Mouse (Mus musculus) lung, adult 10 weeks (tissue): Measurements from ENCODE around the gene Olfr1094. TPM values are rescaled to one million over a fixed set of nuclear protein-coding genes. Genes with fewer than 3 reads are reported as not detected.

Experiments
- polyA plus RNA-seq: library from polyadenylated mRNA; stranded (reverse); fragments of 350-450 nt; fragmentation: Illumina TruSeq; extraction: RNeasy Lipid Tissue Mini Kit (QIAGEN cat#74804); gene quantifications from one replicate; pipeline ENCODE4 v1.2.3, GENCODE M21; 2014; ENCODE audit warnings: low read depth, low replicate concordance; ENCODE audit not compliant: insufficient read depth

Olfr1094 gene
- not detected for polyA plus RNA-seq

DNA sequence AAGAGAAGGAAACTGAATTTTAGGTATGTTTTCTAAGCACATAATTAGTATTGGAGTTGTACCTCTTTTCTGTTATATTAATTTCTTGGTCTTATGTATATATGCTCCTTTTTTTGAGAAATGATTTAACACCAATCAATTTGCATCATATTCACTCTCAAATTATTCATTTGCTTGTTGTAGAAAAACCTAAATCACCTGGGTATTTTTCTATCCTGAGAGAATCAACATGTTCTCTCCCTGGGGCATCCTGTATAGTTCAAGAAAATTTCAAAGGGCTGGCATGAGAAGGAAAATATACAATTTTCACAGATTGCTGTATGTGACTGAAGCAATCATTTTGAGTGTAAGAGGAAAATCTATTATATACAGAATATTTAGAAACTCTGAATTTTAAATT is at the start of gene Olfr1094:
Olfr1094 (plus strand) TSS at position 301 of the 400 bp plus-strand sequence.

DNA sequence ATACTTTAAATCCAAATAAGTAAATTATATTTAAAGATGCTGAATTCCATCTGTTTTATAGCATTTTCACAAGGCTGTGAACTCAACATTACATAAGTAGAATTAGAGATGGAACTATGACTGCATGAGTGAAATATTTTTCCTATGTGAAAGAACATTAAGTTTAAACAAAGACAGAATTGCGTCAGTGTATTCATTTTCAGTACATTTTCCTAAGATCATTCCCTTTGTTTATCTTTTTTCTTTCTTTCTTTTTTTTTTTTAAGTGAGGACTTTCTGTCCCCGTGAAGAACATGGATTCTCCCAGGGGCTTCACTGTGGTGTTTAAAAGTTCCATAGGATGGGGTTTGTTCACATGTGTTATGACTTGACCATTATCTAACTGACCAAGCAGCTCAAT is 42.3 kb upstream of the Olfr1094 start, which contains the start of gene Olfr1093:
Olfr1093 (plus strand) TSS at position 301 of the 400 bp plus-strand sequence.

DNA sequence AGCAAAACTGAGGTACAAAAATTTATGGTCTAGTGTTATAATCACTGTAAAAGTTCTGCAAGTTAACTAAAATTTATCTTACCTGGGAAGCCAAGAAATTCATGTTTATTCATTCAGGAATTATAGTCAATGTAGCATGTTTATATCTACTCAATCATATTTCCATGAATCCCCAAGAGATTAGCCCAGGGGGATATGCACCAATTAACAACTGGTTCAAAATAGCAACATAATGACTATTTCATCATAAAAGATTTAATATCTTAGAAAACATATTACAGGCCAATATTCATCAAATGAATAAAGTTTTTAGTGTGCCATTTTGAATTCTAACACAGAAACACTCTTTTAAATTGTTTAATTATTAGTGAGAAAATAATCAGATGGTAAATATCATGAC is 14.5 kb upstream of the Olfr1094 start, which contains the start of gene Olfr141:
Olfr141 (minus strand) TSS at position 101 of the 400 bp plus-strand sequence.

DNA sequence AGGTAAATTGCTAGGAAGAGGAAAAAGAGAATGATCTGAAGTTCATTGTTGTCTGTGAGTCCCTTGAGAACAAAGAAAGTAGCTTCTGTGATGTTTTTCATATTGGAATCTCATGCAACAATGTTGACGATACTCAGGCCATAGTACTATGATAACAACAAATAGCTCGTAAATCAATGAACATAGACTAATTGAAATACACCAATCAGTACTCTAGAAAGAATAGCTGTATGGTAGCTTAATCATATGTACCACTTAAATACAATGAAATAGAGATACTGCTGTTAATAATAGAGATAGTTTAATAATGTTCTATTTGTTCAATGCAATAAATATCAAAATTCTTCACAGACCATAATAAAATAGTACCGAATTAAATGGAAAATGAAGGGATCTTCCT is 27.1 kb downstream of the Olfr1094 start, which contains the start of gene Olfr1095:
Olfr1095 (minus strand) TSS at position 101 of the 400 bp plus-strand sequence.

DNA sequence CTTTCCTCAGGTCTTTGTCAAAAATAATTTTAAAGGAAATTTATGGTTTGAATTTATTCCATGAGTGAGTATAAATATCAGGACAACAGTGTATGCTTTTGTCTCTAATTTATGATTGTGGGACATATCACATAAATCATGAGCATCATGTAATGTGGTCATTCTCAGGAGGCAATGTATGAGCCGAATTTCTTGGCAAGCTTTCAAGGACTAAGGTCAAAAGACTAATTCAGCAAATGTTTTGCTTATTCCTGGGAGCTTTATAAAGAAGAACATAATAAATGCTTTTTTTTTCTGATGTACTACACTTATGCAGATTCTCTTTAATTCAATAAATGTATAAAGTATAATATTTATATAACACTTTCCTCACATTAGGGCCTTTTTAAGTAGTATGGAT is 50.2 kb downstream of the Olfr1094 start, which contains the start of gene Gm13723:
Gm13723 (minus strand) TSS at position 101 of the 400 bp plus-strand sequence.

Other genes starting within 250 kb of the Olfr1094 start
- not detected for gene Olfr1082, start 225.7 kb upstream of the Olfr1094 start, polyA plus RNA-seq
- not detected for gene Olfr1084, start 184.9 kb upstream of the Olfr1094 start, polyA plus RNA-seq
- gene Olfr1085, start 162.6 kb upstream of the Olfr1094 start, polyA plus RNA-seq, result not detected
- gene Olfr1086, start 144.6 kb upstream of the Olfr1094 start, polyA plus RNA-seq, result not detected
- not detected for gene Olfr1087, start 126.3 kb upstream of the Olfr1094 start, polyA plus RNA-seq
- gene Olfr1089, start 91.0 kb upstream of the Olfr1094 start, polyA plus RNA-seq, result not detected
- gene Olfr1090, start 65.7 kb upstream of the Olfr1094 start, polyA plus RNA-seq, result not detected
- gene Olfr1093, start 42.2 kb upstream of the Olfr1094 start, polyA plus RNA-seq, result not detected
- gene Olfr141, start 14.6 kb upstream of the Olfr1094 start, polyA plus RNA-seq, result not detected
- not detected for gene Olfr1095, start 27.0 kb downstream of the Olfr1094 start, polyA plus RNA-seq
- gene Gm13723, start 50.1 kb downstream of the Olfr1094 start, polyA plus RNA-seq, result not detected
- not detected for gene Olfr1097, start 67.6 kb downstream of the Olfr1094 start, polyA plus RNA-seq
- gene Olfr1098, start 99.9 kb downstream of the Olfr1094 start, polyA plus RNA-seq, result not detected
- gene Olfr1099, start 136.0 kb downstream of the Olfr1094 start, polyA plus RNA-seq, result not detected
- not detected for gene Olfr1100, start 155.3 kb downstream of the Olfr1094 start, polyA plus RNA-seq
- not detected for gene Olfr1101, start 166.6 kb downstream of the Olfr1094 start, polyA plus RNA-seq
- gene Olfr1102, start 173.7 kb downstream of the Olfr1094 start, polyA plus RNA-seq, result not detected
- gene Olfr1104, start 202.4 kb downstream of the Olfr1094 start, polyA plus RNA-seq, result not detected
- gene Olfr1105, start 211.9 kb downstream of the Olfr1094 start, polyA plus RNA-seq, result not detected
- gene Olfr1106, start 227.6 kb downstream of the Olfr1094 start, polyA plus RNA-seq, result not detected